Mouse (Mus musculus): ENCODE measurements around the gene Dact3. TPM values are rescaled to one million over a fixed set of nuclear protein-coding genes. Genes with fewer than 3 reads are reported as not detected.

Dact3 gene
- polyA plus RNA-seq, 1 experiment, result 5.3 TPM

- Histone ChIP-seq H3ac (ENCODE audit: control insufficient read depth, insufficient read length, low read depth) (peak within 1 kb of the TSS; percentile 91), H3K4me3 (ENCODE audit: insufficient read depth, poor library complexity, severe bottlenecking) (peak within 1 kb of the TSS; percentile 43), H3K27me3 (ENCODE audit: control insufficient read depth, insufficient read depth, insufficient read length) (no peaks in the 10 kb centered on the region), H3K36me3 (ENCODE audit: control insufficient read depth, insufficient read depth) (no peaks in the 10 kb centered on the region), H3K79me2 (ENCODE audit: control insufficient read depth, insufficient read depth) (no peaks in the 10 kb centered on the region), H3K79me3 (ENCODE audit: low read depth) (no peaks in the 10 kb centered on the region)
- no peak for TF ChIP-seq MYOD1 (IDR thresholded peaks at IDR 0.05; ENCODE audit: control insufficient read depth, insufficient read length, low read depth)
- no peak for TF ChIP-seq CTCF (IDR thresholded peaks at IDR 0.05; ENCODE audit: control insufficient read depth, insufficient read depth, insufficient read length)
- no peak for TF ChIP-seq MAX (IDR thresholded peaks at IDR 0.05)
- TF ChIP-seq MYOG (IDR thresholded peaks at IDR 0.05; ENCODE audit: control insufficient read depth, extremely low read depth, insufficient read length), result no peak
Observed at GRCm38 (mm10) chr7:16842645-16843063, 32.5 kb upstream of the Dact3 start, which contains the start of gene Prkd2. TSS of gene Prkd2 (plus strand) at chr7:16842902.

- Histone ChIP-seq H3K36me3 (ENCODE audit: control insufficient read depth, insufficient read depth) (no peaks in the 10 kb centered on the region), H3K27me3 (ENCODE audit: control insufficient read depth, insufficient read depth, insufficient read length) (no peaks in the 10 kb centered on the region), H3K79me3 (ENCODE audit: low read depth) (no peaks in the 10 kb centered on the region), H3ac (ENCODE audit: control insufficient read depth, insufficient read length, low read depth) (peak overlapping the region; percentile 91), H3K4me3 (ENCODE audit: insufficient read depth, poor library complexity, severe bottlenecking) (peak overlapping the region; percentile 43), H3K79me2 (ENCODE audit: control insufficient read depth, insufficient read depth) (no peaks in the 10 kb centered on the region)
- TF ChIP-seq MYOG (IDR thresholded peaks at IDR 0.05; ENCODE audit: control insufficient read depth, extremely low read depth, insufficient read length) (no peak), USF1 (IDR thresholded peaks at IDR 0.05; ENCODE audit: low read depth) (no peak)
Observed at GRCm38 (mm10) chr7:16843441-16844171, 31.5 kb upstream of the Dact3 start.

GRCm38 (mm10) chr7:16844696-16845071 is 30.4 kb upstream of the Dact3 start:
- Histone ChIP-seq H3K4me3 (ENCODE audit: insufficient read depth, poor library complexity, severe bottlenecking) (no peak overlapping the region), H3K36me3 (ENCODE audit: control insufficient read depth, insufficient read depth) (no peaks in the 10 kb centered on the region), H3K27me3 (ENCODE audit: control insufficient read depth, insufficient read depth, insufficient read length) (no peaks in the 10 kb centered on the region), H3ac (ENCODE audit: control insufficient read depth, insufficient read length, low read depth) (no peak overlapping the region), H3K79me2 (ENCODE audit: control insufficient read depth, insufficient read depth) (no peaks in the 10 kb centered on the region), H3K79me3 (ENCODE audit: low read depth) (no peaks in the 10 kb centered on the region)
- no peak for TF ChIP-seq USF1 (IDR thresholded peaks at IDR 0.05; ENCODE audit: low read depth)

- Histone ChIP-seq H3K27me3 (ENCODE audit: control insufficient read depth, insufficient read depth, insufficient read length) (no peaks in the 10 kb centered on the region), H3K36me3 (ENCODE audit: control insufficient read depth, insufficient read depth) (peaks cover 1% of the 10 kb centered on the region), H3K79me2 (ENCODE audit: control insufficient read depth, insufficient read depth) (no peaks in the 10 kb centered on the region), H3K4me3 (ENCODE audit: insufficient read depth, poor library complexity, severe bottlenecking) (no peak overlapping the region), H3K79me3 (ENCODE audit: low read depth) (no peaks in the 10 kb centered on the region), H3ac (ENCODE audit: control insufficient read depth, insufficient read length, low read depth) (no peak overlapping the region)
- TF ChIP-seq CEBPB (IDR thresholded peaks at IDR 0.05; ENCODE audit: low read depth) (no peak), MYOD1 (IDR thresholded peaks at IDR 0.05; ENCODE audit: control insufficient read depth, insufficient read length, low read depth) (no peak), MAX (IDR thresholded peaks at IDR 0.05) (no peak), FOSL1 (IDR thresholded peaks at IDR 0.05; ENCODE audit: insufficient read depth, low read length, poor library complexity, severe bottlenecking) (no peak), CTCF (IDR thresholded peaks at IDR 0.05; ENCODE audit: control insufficient read depth, insufficient read depth, insufficient read length) (no peak), MYOG (IDR thresholded peaks at IDR 0.05; ENCODE audit: control insufficient read depth, extremely low read depth, insufficient read length) (no peak), USF1 (IDR thresholded peaks at IDR 0.05; ENCODE audit: low read depth) (no peak)
Observed at GRCm38 (mm10) chr7:16845072-16845819, 29.9 kb upstream of the Dact3 start.

- no peaks in the 10 kb centered on the region for H3K27me3 ChIP-seq (ENCODE audit: control insufficient read depth, insufficient read depth, insufficient read length)
- H3K79me3 ChIP-seq (ENCODE audit: low read depth), result no peaks in the 10 kb centered on the region
- no peak overlapping the region for H3ac ChIP-seq (ENCODE audit: control insufficient read depth, insufficient read length, low read depth)
- H3K36me3 ChIP-seq (ENCODE audit: control insufficient read depth, insufficient read depth), result peaks cover 5% of the 10 kb centered on the region
- TF ChIP-seq MYOD1 (IDR thresholded peaks at IDR 0.05; ENCODE audit: control insufficient read depth, insufficient read length, low read depth), result no peak
- no peak for TF ChIP-seq USF1 (IDR thresholded peaks at IDR 0.05; ENCODE audit: low read depth)
- TF ChIP-seq FOSL1 (IDR thresholded peaks at IDR 0.05; ENCODE audit: insufficient read depth, low read length, poor library complexity, severe bottlenecking), result no peak
- no peak for TF ChIP-seq MAX (IDR thresholded peaks at IDR 0.05)
- no peak for TF ChIP-seq CEBPB (IDR thresholded peaks at IDR 0.05; ENCODE audit: low read depth)
- no peak for TF ChIP-seq CTCF (IDR thresholded peaks at IDR 0.05; ENCODE audit: control insufficient read depth, insufficient read depth, insufficient read length)
- no peak for TF ChIP-seq MYOG (IDR thresholded peaks at IDR 0.05; ENCODE audit: control insufficient read depth, extremely low read depth, insufficient read length)
- no peak overlapping the region for H3K4me3 ChIP-seq (ENCODE audit: insufficient read depth, poor library complexity, severe bottlenecking)
- H3K79me2 ChIP-seq (ENCODE audit: control insufficient read depth, insufficient read depth), result no peaks in the 10 kb centered on the region
Observed at GRCm38 (mm10) chr7:16845820-16846167, 29.3 kb upstream of the Dact3 start.

GRCm38 (mm10) chr7:16846775-16847174 is 28.3 kb upstream of the Dact3 start:
- no peak overlapping the region for H3ac ChIP-seq (ENCODE audit: control insufficient read depth, insufficient read length, low read depth)
- peaks cover 5% of the 10 kb centered on the region for H3K36me3 ChIP-seq (ENCODE audit: control insufficient read depth, insufficient read depth)
- H3K4me3 ChIP-seq (ENCODE audit: insufficient read depth, poor library complexity, severe bottlenecking), result no peak overlapping the region
- TF ChIP-seq MYOD1 (IDR thresholded peaks at IDR 0.05; ENCODE audit: control insufficient read depth, insufficient read length, low read depth) (no peak), CTCF (IDR thresholded peaks at IDR 0.05; ENCODE audit: control insufficient read depth, insufficient read depth, insufficient read length) (no peak), MYOG (IDR thresholded peaks at IDR 0.05; ENCODE audit: control insufficient read depth, extremely low read depth, insufficient read length) (no peak), FOSL1 (IDR thresholded peaks at IDR 0.05; ENCODE audit: insufficient read depth, low read length, poor library complexity, severe bottlenecking) (no peak), CEBPB (IDR thresholded peaks at IDR 0.05; ENCODE audit: low read depth) (no peak), MAX (IDR thresholded peaks at IDR 0.05) (no peak), USF1 (IDR thresholded peaks at IDR 0.05; ENCODE audit: low read depth) (no peak)
- no peaks in the 10 kb centered on the region for H3K27me3 ChIP-seq (ENCODE audit: control insufficient read depth, insufficient read depth, insufficient read length)
- no peaks in the 10 kb centered on the region for H3K79me3 ChIP-seq (ENCODE audit: low read depth)
- H3K79me2 ChIP-seq (ENCODE audit: control insufficient read depth, insufficient read depth), result no peaks in the 10 kb centered on the region

Measured in C2C12 (cell line).